In genomic region chr5:105623074-105623713, GRCm38 (mm10) we compare ENCODE assay signal across 13 mouse cellular contexts.
A peak's percentile ranks its signal among the peaks of the same experiment; 100 is the strongest.
DNase-seq lines count a peak whose midpoint lies in the region; ATAC-seq lines count a peak whose summit lies in the region.
"Had no signal": no experiment of that assay in that cellular context is flagged by ENCODE, and none has a peak within 500 bp of the region (broad histone marks: within the 10 kb centered on the region; RNA-seq: fewer than 3 reads in every experiment).

No protein-coding gene starts in this region.

- H3K36me3 ChIP-seq in embryonic facial prominence, embryonic 14.5 days (ENCODE audit: control insufficient read depth, insufficient read depth, low read length) = no peaks in the 10 kb centered on the region
- no peaks in the 10 kb centered on the region for H3K36me3 ChIP-seq in embryonic facial prominence, embryonic 10.5 days (replicated peaks)
- H3K36me3 ChIP-seq in kidney, embryonic 15.5 days = no peaks in the 10 kb centered on the region
- H3K36me3 ChIP-seq in midbrain, embryonic 11.5 days (ENCODE audit: control insufficient read depth, insufficient read depth, low read length) = no peaks in the 10 kb centered on the region
- no peaks in the 10 kb centered on the region for H3K36me3 ChIP-seq in midbrain, embryonic 16.5 days (ENCODE audit: control insufficient read depth, insufficient read depth, low read length)
- H3K36me3 ChIP-seq in midbrain, embryonic 13.5 days = no peaks in the 10 kb centered on the region
- H3K36me3 ChIP-seq: embryonic facial prominence, embryonic 13.5 days; hindbrain, embryonic 15.5 days had no signal

- ATAC-seq in embryonic facial prominence, embryonic 14.5 days (ENCODE audit: low read depth) = no peak
- no peak for ATAC-seq in kidney, embryonic 15.5 days (replicated peaks; ENCODE audit: low FRiP score)
- ATAC-seq in midbrain, embryonic 11.5 days (ENCODE audit: low FRiP score) = no peak
- no peak for ATAC-seq in midbrain, embryonic 16.5 days
- ATAC-seq in midbrain, embryonic 13.5 days = no peak

- WGBS in embryonic facial prominence, embryonic 14.5 days = 52% methylated on average over 4 of the region's 4 CpGs
- WGBS in embryonic facial prominence, embryonic 10.5 days = 65% methylated on average over 4 of the region's 4 CpGs
- 55% methylated on average over 4 of the region's 4 CpGs for WGBS in kidney, embryonic 15.5 days
- 73% methylated on average over 4 of the region's 4 CpGs for WGBS in midbrain, embryonic 11.5 days
- WGBS in midbrain, embryonic 16.5 days = 75% methylated on average over 4 of the region's 4 CpGs
- WGBS in midbrain, embryonic 13.5 days = 75% methylated on average over 4 of the region's 4 CpGs

- no peaks in the 10 kb centered on the region for H3K9me3 ChIP-seq in embryonic facial prominence, embryonic 14.5 days (ENCODE audit: control insufficient read depth, low read length)
- no peaks in the 10 kb centered on the region for H3K9me3 ChIP-seq in embryonic facial prominence, embryonic 10.5 days
- no peaks in the 10 kb centered on the region for H3K9me3 ChIP-seq in kidney, embryonic 15.5 days (replicated peaks)
- H3K9me3 ChIP-seq in midbrain, embryonic 11.5 days (ENCODE audit: control insufficient read depth, low read length) = no peaks in the 10 kb centered on the region
- H3K9me3 ChIP-seq in midbrain, embryonic 16.5 days (replicated peaks; ENCODE audit: control insufficient read depth, low read length, poor library complexity, severe bottlenecking) = no peaks in the 10 kb centered on the region
- H3K9me3 ChIP-seq in midbrain, embryonic 13.5 days = no peaks in the 10 kb centered on the region
- H3K9me3 ChIP-seq: embryonic facial prominence, embryonic 13.5 days; hindbrain, embryonic 15.5 days had no signal

- H3K9ac ChIP-seq in embryonic facial prominence, embryonic 14.5 days (ENCODE audit: low read depth, low read length) = no peak overlapping the region
- no peak overlapping the region for H3K9ac ChIP-seq in kidney, embryonic 15.5 days
- no peak overlapping the region for H3K9ac ChIP-seq in midbrain, embryonic 11.5 days (ENCODE audit: low read length)
- no peak overlapping the region for H3K9ac ChIP-seq in midbrain, embryonic 16.5 days (ENCODE audit: low read depth, low read length)
- H3K9ac ChIP-seq in midbrain, embryonic 13.5 days (replicated peaks) = no peak overlapping the region
- H3K9ac ChIP-seq: embryonic facial prominence, embryonic 13.5 days; hindbrain, embryonic 15.5 days had no signal

- no peak overlapping the region for H3K4me2 ChIP-seq in embryonic facial prominence, embryonic 14.5 days (ENCODE audit: low read depth, low read length)
- H3K4me2 ChIP-seq in kidney, embryonic 15.5 days = no peak overlapping the region
- H3K4me2 ChIP-seq in midbrain, embryonic 11.5 days = no peak overlapping the region
- H3K4me2 ChIP-seq in midbrain, embryonic 16.5 days (ENCODE audit: low read length) = no peak overlapping the region
- H3K4me2 ChIP-seq in midbrain, embryonic 13.5 days (replicated peaks) = no peak overlapping the region
- H3K4me2 ChIP-seq: embryonic facial prominence, embryonic 13.5 days; hindbrain, embryonic 15.5 days had no signal

- peaks cover 10% of the 10 kb centered on the region for H3K4me1 ChIP-seq in embryonic facial prominence, embryonic 14.5 days (ENCODE audit: control insufficient read depth, insufficient read depth, low read length)
- peaks cover 55% of the 10 kb centered on the region for H3K4me1 ChIP-seq in embryonic facial prominence, embryonic 10.5 days
- peaks cover 7% of the 10 kb centered on the region; the same call in 1 of the 2 replicates for H3K4me1 ChIP-seq in kidney, embryonic 15.5 days
- peaks cover 3% of the 10 kb centered on the region; the same call in 1 of the 2 replicates for H3K4me1 ChIP-seq in midbrain, embryonic 11.5 days (ENCODE audit: control insufficient read depth, insufficient read depth, low read length)
- no peaks in the 10 kb centered on the region for H3K4me1 ChIP-seq in midbrain, embryonic 16.5 days (ENCODE audit: control insufficient read depth, insufficient read depth, low read length)
- no peaks in the 10 kb centered on the region; the same call in 1 of the 2 replicates for H3K4me1 ChIP-seq in midbrain, embryonic 13.5 days (replicated peaks)
- H3K4me1 ChIP-seq: hindbrain, embryonic 15.5 days had no signal

- H3K27me3 ChIP-seq in embryonic facial prominence, embryonic 14.5 days (replicated peaks; ENCODE audit: control insufficient read depth, insufficient read depth, low read length) = no peaks in the 10 kb centered on the region
- no peaks in the 10 kb centered on the region for H3K27me3 ChIP-seq in embryonic facial prominence, embryonic 10.5 days (replicated peaks; ENCODE audit: low read depth, poor library complexity, severe bottlenecking)
- H3K27me3 ChIP-seq in kidney, embryonic 15.5 days = no peaks in the 10 kb centered on the region
- no peaks in the 10 kb centered on the region for H3K27me3 ChIP-seq in midbrain, embryonic 11.5 days (ENCODE audit: control insufficient read depth, insufficient read depth, low read length)
- H3K27me3 ChIP-seq in midbrain, embryonic 16.5 days (ENCODE audit: control insufficient read depth, insufficient read depth, low read depth, low read length) = no peaks in the 10 kb centered on the region
- H3K27me3 ChIP-seq in midbrain, embryonic 13.5 days = no peaks in the 10 kb centered on the region
- H3K27me3 ChIP-seq: embryonic facial prominence, embryonic 13.5 days; hindbrain, embryonic 15.5 days had no signal

- no peak overlapping the region for H3K4me3 ChIP-seq in embryonic facial prominence, embryonic 14.5 days (ENCODE audit: low read depth, low read length)
- no peak overlapping the region for H3K4me3 ChIP-seq in embryonic facial prominence, embryonic 10.5 days
- no peak overlapping the region for H3K4me3 ChIP-seq in kidney, embryonic 15.5 days (replicated peaks)
- no peak overlapping the region for H3K4me3 ChIP-seq in midbrain, embryonic 11.5 days (ENCODE audit: low read depth, low read length)
- no peak overlapping the region for H3K4me3 ChIP-seq in midbrain, embryonic 16.5 days (ENCODE audit: low read depth, low read length)
- H3K4me3 ChIP-seq in midbrain, embryonic 13.5 days (replicated peaks) = no peak overlapping the region
- H3K4me3 ChIP-seq: embryonic facial prominence, embryonic 13.5 days; hindbrain, embryonic 15.5 days; layer of hippocampus, adult 2 months had no signal

- peak; percentile 16 for DNase-seq in embryonic facial prominence, embryonic 14.5 days (ENCODE audit: low spot score)
- no peak for DNase-seq in embryonic facial prominence, embryonic 10.5 days (ENCODE audit: low spot score)
- DNase-seq in kidney, postnatal 4 days = no peak
- peak; percentile 44 for DNase-seq in midbrain, embryonic 11.5 days (ENCODE audit: low spot score, missing footprints)
- no peak for DNase-seq in ovary, postnatal 10 days (ENCODE audit: low spot score)
- DNase-seq: cerebellum, adult 2 months had no signal

- H3K27ac ChIP-seq in embryonic facial prominence, embryonic 14.5 days (replicated peaks; ENCODE audit: low read depth, low read length) = no peak overlapping the region
- no peak overlapping the region for H3K27ac ChIP-seq in embryonic facial prominence, embryonic 10.5 days (replicated peaks)
- peak overlapping the region; percentile 72 for H3K27ac ChIP-seq in kidney, embryonic 15.5 days
- no peak overlapping the region for H3K27ac ChIP-seq in midbrain, embryonic 11.5 days (ENCODE audit: low read depth, low read length)
- no peak overlapping the region for H3K27ac ChIP-seq in midbrain, embryonic 16.5 days (ENCODE audit: low read length)
- H3K27ac ChIP-seq in midbrain, embryonic 13.5 days = no peak overlapping the region
- H3K27ac ChIP-seq: embryonic facial prominence, embryonic 13.5 days; hindbrain, embryonic 15.5 days; layer of hippocampus, adult 2 months; macrophage had no signal

Comparison
In these comparisons a context has a peak if more than half of its experiments do, and no peak if none do; other contexts are left out.
1. DNase-seq: peak in embryonic facial prominence, embryonic 14.5 days (single experiment) and midbrain, embryonic 11.5 days (single experiment); none in embryonic facial prominence, embryonic 10.5 days (single experiment), kidney, postnatal 4 days (0 of 2) and ovary, postnatal 10 days (single experiment).